Mouse (Mus musculus) stomach, postnatal 0 days (tissue): ENCODE results near the gene Cdk14.

Experiments
- CTCF ChIP-seq: IDR thresholded peaks from 2 replicates; pipeline ENCODE4 v1.5.1; 2016; ENCODE audit warnings: antibody characterized with exemption, low read depth, mild to moderate bottlenecking, moderate library complexity
- EP300 ChIP-seq: optimal IDR thresholded peaks from 2 replicates; pipeline ENCODE3; 2016; ENCODE audit warnings: antibody characterized with exemption

GRCm38 (mm10) chr5:5134143-5134904, 285.8 kb downstream of the Cdk14 start:
- TF ChIP-seq CTCF (no peak), EP300 (no peak)
